Mouse (Mus musculus) lung, adult 2 months (tissue): ENCODE measurements around the gene Gm47969. TPM values are rescaled to one million over a fixed set of nuclear protein-coding genes. Genes with fewer than 3 reads are reported as not detected.
"Not testable (repeated sequence)": the region's sequence is repeated elsewhere in the genome, so short reads cannot be mapped to it uniquely, and the experiment has no call there.

Experiments used
- DNase-seq: peaks from one replicate; pipeline ENCODE4 v3.0.0; 2022
- H3K4me1 ChIP-seq: fragments of 200-500 bp; 2 replicates; pipeline ENCODE4 v1.6.1; 2011; ENCODE audit warnings: low read length; ENCODE audit not compliant: control insufficient read depth, insufficient read depth
- H3K4me3 ChIP-seq: fragments of 200-500 bp; replicated peaks from 2 replicates; pipeline ENCODE3; 2011; ENCODE audit warnings: low read depth, mild to moderate bottlenecking, control low read depth, low read length; ENCODE audit errors: extremely low read depth
- CTCF ChIP-seq: fragments of 200-500 bp; IDR thresholded peaks from 2 replicates; pipeline ENCODE4 v1.5.1; 2011; ENCODE audit warnings: mild to moderate bottlenecking, low read length, control low read depth; ENCODE audit not compliant: insufficient read depth
- POLR2A ChIP-seq: fragments of 200-500 bp; IDR thresholded peaks from 2 replicates; pipeline ENCODE4 v1.6.1; 2011; ENCODE audit warnings: low read depth, mild to moderate bottlenecking, control low read depth, low read length, borderline replicate concordance; ENCODE audit errors: extremely low read depth
- WGBS: fragments of 180-500 bp; shearing (Covaris S2); methylation state at CpG from one replicate; pipeline ENCODE4 v1.1.7; 2018; 5-methylcytosine and 5-hydroxymethylcytosine counted together
- polyA plus RNA-seq: library from polyadenylated mRNA; depleted of rRNA; stranded (reverse); fragments of >200 nt; gene quantifications from 2 replicates; pipeline ENCODE4 v1.2.3, GENCODE M21; 2012; rRNA removed

Gene Gm47969
- 0.57 and 0.66 TPM in 2 replicates for polyA plus RNA-seq

DNA sequence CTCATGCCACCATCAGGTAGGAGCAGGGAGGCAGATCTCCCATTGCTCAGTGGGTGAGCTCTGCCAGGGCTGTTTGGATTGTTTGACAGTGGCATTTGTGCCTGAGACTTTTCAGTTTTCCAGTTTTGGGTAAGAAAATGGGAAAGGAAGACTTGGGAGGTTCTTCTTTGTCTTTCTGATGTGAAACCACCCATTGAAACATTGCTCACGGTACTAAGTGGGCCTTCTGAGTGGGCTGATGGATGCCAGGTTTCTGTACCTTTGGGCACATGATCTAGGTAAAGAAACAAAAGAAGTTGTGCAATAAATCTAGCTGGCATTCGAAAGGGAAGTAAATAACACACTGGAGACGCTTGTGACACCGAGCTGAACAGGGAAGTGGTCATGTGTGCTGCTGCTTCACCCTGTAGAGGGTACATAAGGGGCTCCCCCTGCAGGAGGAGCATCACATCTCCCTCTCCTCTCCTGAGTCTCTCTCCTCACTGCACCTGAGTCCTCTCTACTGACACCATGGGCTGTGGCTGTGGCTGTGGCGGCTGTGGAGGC is at the start of gene Gm47969:
TSS of gene Gm47969 (plus strand) at position 51 of the 546 bp plus-strand sequence.
- TF ChIP-seq POLR2A (no peak), CTCF (peak; percentile 5; the same call in 1 of the 2 replicates)
- H3K4me3 ChIP-seq, result peak within 1 kb of the TSS; percentile 16
- 58% methylated on average over 5 of the region's 5 CpGs for WGBS

DNA sequence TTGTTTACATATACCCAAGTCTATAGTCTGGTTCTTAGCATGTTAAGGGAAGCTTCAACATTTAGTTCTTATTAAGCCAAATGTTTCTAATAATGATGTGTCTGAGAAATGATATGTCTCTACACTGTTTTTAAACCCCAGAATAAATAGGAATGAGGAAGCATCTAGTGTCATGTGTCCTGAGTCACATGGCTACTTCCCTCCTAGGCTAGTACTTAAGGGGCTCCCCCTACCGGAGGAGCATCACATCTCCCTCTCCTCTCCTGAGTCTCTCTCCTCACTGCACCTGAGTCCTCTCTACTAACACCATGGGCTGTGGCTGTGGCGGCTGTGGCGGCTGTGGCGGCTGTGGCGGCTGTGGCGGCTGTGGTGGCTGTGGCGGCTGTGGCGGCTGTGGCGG is 44.4 kb upstream of the Gm47969 start, which contains the start of gene Gm47959:
TSS of gene Gm47959 (plus strand) at position 243 of the 400 bp plus-strand sequence.
- not testable (repeated sequence) for H3K4me3 ChIP-seq, DNase-seq, H3K4me1 ChIP-seq
- WGBS, result 97% methylated on average over 9 of the region's 9 CpGs

More for the DNA sequence above, at the start of gene Gm47969:
- no peaks in the 10 kb centered on the region for H3K4me1 ChIP-seq
- peak; percentile 15 for DNase-seq

DNA sequence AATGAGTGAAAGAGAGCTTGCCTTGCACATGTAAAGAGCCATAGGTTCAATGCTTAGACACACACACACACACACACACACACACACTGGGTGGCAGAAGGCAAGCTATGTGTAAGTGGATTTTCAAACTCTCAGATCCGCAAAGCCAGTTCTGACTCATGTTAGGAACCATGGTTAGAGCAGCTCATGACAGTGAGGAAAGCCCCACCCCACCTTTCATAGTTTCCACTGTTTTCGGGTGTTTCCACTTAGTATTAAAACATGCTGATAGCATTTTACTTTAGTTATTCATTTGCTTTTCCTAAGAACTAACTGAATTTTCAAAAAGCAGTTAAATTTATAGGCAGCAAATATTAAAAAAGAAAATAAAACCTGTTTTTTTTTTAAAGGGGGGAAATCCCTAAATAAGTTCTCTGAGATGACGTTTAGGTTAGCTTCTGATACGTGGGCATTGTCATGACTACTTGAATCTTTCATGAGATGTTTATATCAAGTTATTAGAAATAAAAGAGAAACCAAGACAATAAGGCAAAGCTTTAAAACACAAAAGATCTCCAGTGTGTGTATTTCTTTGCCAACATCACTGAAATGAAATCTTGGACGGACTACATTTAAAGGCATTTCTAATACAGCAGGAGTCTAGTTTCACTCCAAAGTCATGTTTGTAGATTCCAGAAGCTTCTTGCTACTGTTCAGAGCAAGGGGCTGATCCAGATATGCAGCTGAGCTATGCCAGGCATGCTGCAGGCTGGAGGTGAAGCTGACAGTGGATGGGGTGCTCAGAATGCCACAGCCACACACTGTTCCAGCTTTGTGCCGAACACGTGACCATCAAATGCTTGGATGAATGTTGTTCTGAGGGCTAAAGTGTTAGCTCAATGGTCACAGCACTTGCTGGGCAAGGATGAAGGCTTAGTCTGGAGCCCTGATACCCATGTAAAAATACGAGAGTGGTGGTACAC is 38.2 kb upstream of the Gm47969 start:
- H3K4me1 ChIP-seq, result no peaks in the 10 kb centered on the region
- H3K4me3 ChIP-seq, result no peak overlapping the region
- TF ChIP-seq POLR2A (no peak), CTCF (no peak)
- WGBS, result 60% methylated on average over 8 of the region's 8 CpGs
- peak; percentile 16 for DNase-seq

DNA sequence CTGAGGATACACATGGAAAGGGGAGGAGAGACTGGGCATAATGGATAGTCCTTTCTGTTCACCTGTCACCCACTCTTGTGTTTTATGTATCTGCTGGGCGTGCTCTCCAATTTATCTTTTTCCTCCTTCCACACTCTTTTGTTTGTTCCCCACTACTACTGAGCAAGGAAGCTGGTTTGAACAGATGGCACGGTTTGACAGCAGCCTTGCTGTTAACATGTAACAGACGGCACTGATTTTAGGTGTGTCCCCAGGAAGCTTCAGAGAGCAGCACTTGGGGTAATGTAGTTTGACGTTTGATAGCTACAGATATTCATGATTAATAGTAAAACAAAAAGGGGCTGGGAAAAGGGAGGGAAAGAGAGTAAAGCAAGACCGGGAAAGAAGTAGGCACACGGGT is 37.3 kb upstream of the Gm47969 start:
- Histone ChIP-seq H3K4me1 (no peaks in the 10 kb centered on the region), H3K4me3 (no peak overlapping the region)
- TF ChIP-seq CTCF (no peak), POLR2A (no peak)
- DNase-seq, result no peak
- 66% methylated on average over 6 of the region's 6 CpGs for WGBS

DNA sequence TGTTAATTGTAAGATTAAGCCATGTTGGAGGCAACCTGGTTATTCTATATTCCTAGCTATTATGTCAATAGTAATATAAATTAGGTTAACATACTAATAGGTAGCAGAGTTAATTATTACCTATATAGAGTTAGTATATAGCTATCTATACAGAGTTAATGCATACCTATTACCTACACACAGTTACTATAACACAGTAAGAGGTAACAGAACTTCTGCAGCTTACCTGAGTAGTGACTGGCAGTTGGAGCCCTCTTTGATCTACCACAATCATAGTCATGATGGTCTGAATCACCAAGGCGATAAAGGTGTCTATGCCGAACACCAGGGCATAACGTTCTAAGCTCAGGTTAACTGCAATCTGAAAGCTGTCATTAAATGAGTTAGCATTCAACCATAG is 30.3 kb upstream of the Gm47969 start:
- H3K4me3 ChIP-seq, result no peak overlapping the region
- DNase-seq, result no peak
- TF ChIP-seq POLR2A (no peak), CTCF (no peak)
- H3K4me1 ChIP-seq, result no peaks in the 10 kb centered on the region
- 95% methylated on average over 3 of the region's 3 CpGs for WGBS

DNA sequence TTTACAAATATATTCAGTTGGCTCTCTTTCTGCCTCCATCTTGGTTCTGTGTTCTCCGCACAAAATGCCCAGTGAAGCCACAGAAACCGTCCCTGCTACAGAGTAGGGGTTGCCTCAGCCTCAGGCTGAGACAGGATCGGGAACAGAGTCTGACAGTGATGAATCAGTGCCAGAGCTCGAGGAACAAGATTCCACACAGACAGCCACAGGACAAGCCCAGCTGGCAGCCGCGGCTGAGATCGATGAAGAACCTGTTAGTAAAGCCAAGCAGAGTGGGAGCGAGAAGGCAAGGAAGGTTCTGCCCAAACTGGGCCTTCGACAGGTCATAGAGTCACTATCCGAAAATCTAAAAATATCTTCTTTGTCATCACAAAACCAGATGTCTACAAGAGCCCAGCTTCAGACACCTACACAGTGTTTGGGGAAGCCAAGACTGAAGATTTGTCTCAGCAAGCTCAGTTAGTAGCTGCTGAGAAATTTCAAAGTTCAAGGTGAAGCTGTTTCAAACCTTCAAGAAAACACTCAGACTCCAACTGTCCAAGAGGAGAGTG is 29.3 kb upstream of the Gm47969 start:
- TF ChIP-seq CTCF (no peak), POLR2A (no peak)
- Histone ChIP-seq H3K4me3 (no peak overlapping the region), H3K4me1 (no peaks in the 10 kb centered on the region)
- no peak for DNase-seq
- 58% methylated on average over 10 of the region's 10 CpGs for WGBS

DNA sequence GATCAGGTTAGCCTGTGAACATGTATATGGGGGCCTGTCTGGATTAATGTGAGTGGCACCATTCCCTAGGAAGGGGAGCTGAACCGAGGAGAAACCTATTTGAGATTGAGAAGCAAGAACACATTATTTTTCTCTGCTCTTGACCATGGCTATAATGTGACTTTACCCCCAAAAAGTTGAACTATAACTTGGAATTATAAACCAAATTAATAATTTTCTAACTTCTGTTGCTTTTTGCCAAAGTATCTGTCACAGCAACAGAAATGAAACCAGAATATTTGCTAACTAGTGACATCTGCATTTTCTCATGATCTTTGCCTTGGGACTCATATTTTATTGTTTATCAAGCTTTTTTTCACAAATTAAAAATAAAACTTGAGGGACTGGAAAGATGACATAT is 28.2 kb upstream of the Gm47969 start:
- 59% methylated on average over 1 of the region's 1 CpGs for WGBS
- DNase-seq, result no peak
- H3K4me1 ChIP-seq, result peaks cover 3% of the 10 kb centered on the region
- no peak overlapping the region for H3K4me3 ChIP-seq
- no peak for TF ChIP-seq POLR2A
- no peak for TF ChIP-seq CTCF

DNA sequence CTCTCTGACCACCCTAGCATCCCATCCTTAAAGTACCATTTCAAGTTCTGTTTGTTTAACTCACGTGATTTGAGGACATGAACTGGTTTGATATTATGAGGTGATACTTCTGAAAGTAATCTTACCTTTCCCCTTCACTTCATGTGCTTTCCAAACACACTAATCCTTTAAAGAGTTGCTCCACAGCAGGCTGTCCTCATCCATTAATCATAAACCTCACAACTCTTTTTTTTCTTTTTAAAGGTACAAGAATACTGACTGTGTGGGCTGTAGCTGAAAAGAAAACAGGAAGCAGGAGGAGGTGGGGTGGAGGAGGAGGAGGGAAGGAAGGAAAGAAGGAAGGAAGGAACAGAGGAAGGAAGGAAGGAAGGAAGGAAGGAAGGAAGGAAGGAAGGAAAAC is 12.8 kb upstream of the Gm47969 start:
- DNase-seq, result no peak
- TF ChIP-seq POLR2A, result no peak
- TF ChIP-seq CTCF, result no peak
- 50% methylated on average over 1 of the region's 1 CpGs for WGBS
- Histone ChIP-seq H3K4me3 (no peak overlapping the region), H3K4me1 (peaks cover 3% of the 10 kb centered on the region; the same call in 1 of the 2 replicates)

DNA sequence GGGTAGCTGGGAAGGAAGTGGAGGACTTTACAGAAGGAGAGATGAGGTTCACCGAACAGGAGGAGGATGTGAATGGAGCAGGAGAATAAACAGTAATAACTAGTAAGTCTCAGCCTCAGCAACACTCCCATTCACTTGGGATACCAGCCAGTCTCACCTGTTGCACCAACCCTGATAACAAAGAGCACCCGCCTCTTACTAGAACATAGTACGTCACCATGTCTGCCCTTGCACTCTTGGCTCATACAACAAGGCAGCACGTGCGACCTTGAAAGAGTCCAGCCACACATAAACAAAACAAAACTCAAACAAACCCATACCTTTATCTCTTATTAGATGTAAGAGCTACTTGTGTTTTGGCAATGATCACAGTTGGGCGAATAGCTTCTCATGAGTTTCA is 12.2 kb upstream of the Gm47969 start:
- 54% methylated on average over 6 of the region's 6 CpGs for WGBS
- peak; percentile 19 for DNase-seq
- peaks cover 3% of the 10 kb centered on the region; the same call in 1 of the 2 replicates for H3K4me1 ChIP-seq
- TF ChIP-seq POLR2A (no peak), CTCF (no peak)
- no peak overlapping the region for H3K4me3 ChIP-seq

DNA sequence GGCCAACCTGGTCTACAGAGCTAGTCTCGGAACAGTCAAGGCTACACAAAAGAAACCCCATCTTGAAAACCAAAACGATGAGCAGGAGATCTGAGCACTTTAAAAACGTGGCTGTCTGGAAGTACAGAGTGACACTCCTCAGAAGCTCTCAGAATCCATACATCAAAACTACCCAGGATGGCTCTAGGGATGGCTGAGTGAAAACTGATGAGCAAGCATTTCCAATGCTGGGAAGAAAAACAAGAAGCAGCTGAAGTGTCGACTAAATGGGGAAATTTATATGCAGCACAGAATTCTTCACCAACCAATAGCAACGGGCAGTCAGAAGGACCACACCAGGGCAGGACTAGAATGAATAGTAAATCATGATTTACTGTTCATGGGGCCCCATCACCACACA is 10.2 kb upstream of the Gm47969 start:
- TF ChIP-seq POLR2A, result no peak
- no peak for TF ChIP-seq CTCF
- WGBS, result 80% methylated on average over 5 of the region's 5 CpGs
- no peak overlapping the region for H3K4me3 ChIP-seq
- H3K4me1 ChIP-seq, result peaks cover 3% of the 10 kb centered on the region; the same call in 1 of the 2 replicates
- no peak for DNase-seq
